Mouse (Mus musculus) forebrain, embryonic 10.5 days (tissue): ENCODE data around the gene Apol11a. TPM values are rescaled to one million over a fixed set of nuclear protein-coding genes. Genes with fewer than 3 reads are reported as not detected.

Experiments
- polyA plus RNA-seq: library from polyadenylated mRNA; unstranded; fragments of >200 nt; fragmentation: Nextera tagmentation; extraction: Ambion mirVana; gene quantifications from 2 replicates; pipeline ENCODE4 v1.2.1, GENCODE M21; 2016

Apol11a gene
- polyA plus RNA-seq, 1 experiment from 2014 or later, result not detected

Other genes starting within 250 kb of the Apol11a start
- gene Rbfox2, start 201.3 kb upstream of the Apol11a start, polyA plus RNA-seq, result 35.8 and 39.0 TPM in 2 replicates
- gene Apol7a, start 109.2 kb upstream of the Apol11a start, polyA plus RNA-seq, result not detected in 2 replicates
- not detected in 2 replicates for gene Apol9a, start 97.1 kb upstream of the Apol11a start, polyA plus RNA-seq
- not detected in 2 replicates for gene Apol7b, start 60.8 kb upstream of the Apol11a start, polyA plus RNA-seq
- gene Apol10a, start 31.2 kb upstream of the Apol11a start, polyA plus RNA-seq, result not detected in 2 replicates
- gene Apol7c, start 25.0 kb downstream of the Apol11a start, polyA plus RNA-seq, result not detected in 2 replicates
- not detected in 2 replicates for gene 1700025B11Rik, start 53.6 kb downstream of the Apol11a start, polyA plus RNA-seq
- gene Apol10b, start 87.9 kb downstream of the Apol11a start, polyA plus RNA-seq, result not detected in 2 replicates
- gene Gm36245, start 91.0 kb downstream of the Apol11a start, polyA plus RNA-seq, result not detected in 2 replicates
- gene Apol11b, start 135.0 kb downstream of the Apol11a start, polyA plus RNA-seq, result not detected in 2 replicates
- not detected in 2 replicates for gene Apol7e, start 190.6 kb downstream of the Apol11a start, polyA plus RNA-seq
- gene Apol9b, start 220.8 kb downstream of the Apol11a start, polyA plus RNA-seq, result not detected in 2 replicates
- 0.07 and 0.24 TPM in 2 replicates for gene Apol8, start 248.7 kb downstream of the Apol11a start, polyA plus RNA-seq